Comparison of ENCODE assay signal across 8 mouse cellular contexts in genomic region chr13:75708637-75709002, GRCm38 (mm10). TPM values are rescaled to one million over a fixed set of nuclear protein-coding genes. Genes with fewer than 3 reads are reported as not detected.
DNase-seq lines count a peak whose midpoint lies in the region; ATAC-seq and TF ChIP-seq lines count a peak whose summit lies in the region.

No protein-coding gene starts in this region.

- peak overlapping the region; percentile 86 for H3K27ac ChIP-seq in heart, adult 2 months
- peak overlapping the region; percentile 83 for H3K27ac ChIP-seq in forebrain, embryonic 10.5 days
- peak overlapping the region; percentile 86 for H3K27ac ChIP-seq in liver, embryonic 11.5 days (ENCODE audit: low read depth, low read length)

- H3K4me1 ChIP-seq in heart, adult 2 months (ENCODE audit: control insufficient read depth, insufficient read depth, low read length): peaks cover 2% of the 10 kb centered on the region; the same call in 1 of the 2 replicates
- H3K4me1 ChIP-seq in forebrain, embryonic 10.5 days: peaks cover 14% of the 10 kb centered on the region
- peaks cover 23% of the 10 kb centered on the region for H3K4me1 ChIP-seq in liver, embryonic 11.5 days (replicated peaks; ENCODE audit: control insufficient read depth, insufficient read depth, low read length)

- H3K9me3 ChIP-seq in forebrain, embryonic 10.5 days: no peaks in the 10 kb centered on the region
- H3K9me3 ChIP-seq in liver, embryonic 11.5 days (ENCODE audit: control insufficient read depth, low read length): no peaks in the 10 kb centered on the region

- 7% methylated on average over 8 of the region's 8 CpGs for WGBS in heart, adult 2 months
- 13% methylated on average over 8 of the region's 8 CpGs for WGBS in forebrain, embryonic 10.5 days
- 9% methylated on average over 8 of the region's 8 CpGs for WGBS in liver, embryonic 11.5 days

- no peak for DNase-seq in heart, adult 2 months
- DNase-seq in heart, adult 11 months: no peak
- peak; percentile 47 for DNase-seq in 416B (ENCODE audit: low read depth)
- DNase-seq in forebrain, embryonic 10.5 days (ENCODE audit: extremely low spot score, low spot score): no peak
- DNase-seq in liver, embryonic 11.5 days (ENCODE audit: low spot score): no peak
- DNase-seq in urinary bladder, postnatal 4 days (ENCODE audit: low spot score in 2 of 2): no peak
- DNase-seq in thymus, postnatal 0 days (ENCODE audit: low spot score): no peak
- DNase-seq in frontal cortex, adult 2 months (ENCODE audit: extremely low spot score in 1 of 2, low spot score in 1 of 2): no peak

- no peaks in the 10 kb centered on the region for H3K36me3 ChIP-seq in heart, adult 2 months (ENCODE audit: control insufficient read depth, insufficient read depth, low read length)
- no peaks in the 10 kb centered on the region for H3K36me3 ChIP-seq in forebrain, embryonic 10.5 days (replicated peaks)
- H3K36me3 ChIP-seq in liver, embryonic 11.5 days (ENCODE audit: control insufficient read depth, insufficient read depth, low read length): no peaks in the 10 kb centered on the region

- H3K79me2 ChIP-seq in heart, adult 2 months (replicated peaks; ENCODE audit: control insufficient read depth, insufficient read depth, low read length): no peaks in the 10 kb centered on the region

- intact Hi-C loops in heart, adult 2 months (cut with DNase I): loop anchor here (2.0 to 10.0 kb wide), 5 partner anchors 44 to 396 kb away; partner anchors contain the start of gene Rhobtb3

- TF ChIP-seq CTCF in heart, adult 2 months (IDR thresholded peaks at IDR 0.05): no peak

- no peak for TF ChIP-seq EP300 in heart, adult 2 months (IDR thresholded peaks at IDR 0.05; ENCODE audit: insufficient read depth, low read depth, low read length)

- H3K4me3 ChIP-seq in heart, adult 2 months: peak overlapping the region; percentile 79
- H3K4me3 ChIP-seq in forebrain, embryonic 10.5 days: peak overlapping the region; percentile 78
- peak overlapping the region; percentile 74 for H3K4me3 ChIP-seq in liver, embryonic 11.5 days (ENCODE audit: low read depth, low read length)

- peak overlapping the region; percentile 82 for H3K9ac ChIP-seq in heart, adult 2 months (ENCODE audit: low read depth, low read length)
- peak overlapping the region; percentile 80 for H3K9ac ChIP-seq in liver, embryonic 11.5 days (ENCODE audit: low read depth, low read length)

- no peak for ATAC-seq in liver, embryonic 11.5 days (replicated peaks; ENCODE audit: low FRiP score)

- H3K27me3 ChIP-seq in heart, adult 2 months (ENCODE audit: control insufficient read depth, insufficient read depth, low read length): no peaks in the 10 kb centered on the region
- H3K27me3 ChIP-seq in forebrain, embryonic 10.5 days (ENCODE audit: poor library complexity, severe bottlenecking): peaks cover 26% of the 10 kb centered on the region
- no peaks in the 10 kb centered on the region for H3K27me3 ChIP-seq in liver, embryonic 11.5 days (replicated peaks; ENCODE audit: control insufficient read depth, insufficient read depth, low read length)

- TF ChIP-seq POLR2A in heart, adult 2 months (IDR thresholded peaks at IDR 0.05; ENCODE audit: insufficient read depth, low read depth, low read length): no peak

- H3K4me2 ChIP-seq in liver, embryonic 11.5 days: peak overlapping the region; percentile 73

RNA-seq across cellular contexts. Expression of gene Ell2, which starts 2.1 kb away (rescaled TPM):
- 10 to 100 TPM; 26.0 to 30.0 TPM for total RNA-seq in heart, adult 2 months (2021)
- 3.4 and 5.1 TPM in 2 replicates for polyA plus RNA-seq in heart, adult 2 months (2012; rRNA removed)
- 5.3 and 5.4 TPM in 2 replicates for polyA plus RNA-seq in forebrain, embryonic 10.5 days (2016; fragmentation: Nextera tagmentation; extraction: Ambion mirVana)
- polyA plus RNA-seq in liver, embryonic 11.5 days (2014; fragmentation: Nextera tagmentation; extraction: Ambion mirVana): 40.4 and 44.8 TPM in 2 replicates
- 4.8 and 5.3 TPM in 2 replicates for polyA plus RNA-seq in thymus, postnatal 0 days (2015; fragmentation: Nextera tagmentation; extraction: Ambion mirVana)
- polyA plus RNA-seq in frontal cortex, adult 2 months (2012; rRNA removed): 14.6 and 16.4 TPM in 2 replicates
